Mouse (Mus musculus): ENCODE measurements around the gene Myrfl. TPM values are rescaled to one million over a fixed set of nuclear protein-coding genes. Genes with fewer than 3 reads are reported as not detected.

Myrfl gene
- polyA plus RNA-seq (2017; shearing (Covaris generic)), result under 1 TPM; 0.06 to 0.52 TPM

DNA sequence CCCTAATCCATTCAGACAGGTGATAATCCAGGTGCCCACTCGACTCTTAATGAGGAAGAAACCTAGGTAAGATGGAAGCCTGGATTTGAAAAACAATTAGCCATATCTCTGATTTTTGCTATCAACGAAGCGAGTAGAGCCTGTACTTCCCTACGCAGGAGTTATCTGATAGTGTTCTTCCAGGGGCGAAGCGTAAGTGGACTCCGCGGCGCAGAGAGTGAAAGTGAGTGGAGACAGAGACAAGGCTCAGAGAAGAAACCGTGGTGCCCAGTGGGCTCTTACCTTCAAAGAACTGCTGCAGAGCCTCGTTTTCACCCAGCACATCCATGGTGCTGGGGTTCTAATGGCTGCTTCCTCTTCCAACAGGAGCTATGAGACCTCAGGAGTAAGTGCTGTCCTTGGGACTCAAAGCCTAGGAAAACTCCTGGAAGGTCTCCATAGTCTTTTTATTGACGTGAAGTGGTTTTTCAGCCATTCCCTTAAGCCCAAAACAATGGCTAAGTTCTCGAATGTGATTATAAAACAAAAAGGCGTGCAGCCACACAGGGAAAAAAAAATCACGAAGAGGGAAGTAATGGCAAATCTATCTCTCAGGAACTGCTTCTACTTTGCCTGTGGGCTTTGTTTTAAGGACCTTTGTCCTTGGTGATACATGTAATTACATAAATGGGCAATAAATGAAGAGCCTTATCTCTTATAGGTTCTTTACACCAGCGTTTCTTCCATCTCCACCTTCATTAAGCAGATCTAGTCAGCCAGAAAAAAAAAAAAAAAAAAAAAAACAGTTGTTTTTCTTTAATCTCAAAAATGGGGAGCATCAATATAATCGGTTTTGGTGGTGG, at the start of gene Myrfl:
Myrfl (minus strand) TSS at position 584 of the 842 bp plus-strand sequence.

Other genes with a start within 250 kb of the Myrfl start
- gene Rab3ip, start 53.9 kb upstream of the Myrfl start, polyA plus RNA-seq (2017; shearing (Covaris generic)), result 10 to 100 TPM; 36.5 to 59.6 TPM
- gene Gm10271, start 75.7 kb upstream of the Myrfl start, polyA plus RNA-seq (2017; shearing (Covaris generic)), result not detected
- gene Best3, start 89.4 kb upstream of the Myrfl start, polyA plus RNA-seq (2017; shearing (Covaris generic)), result under 1 TPM; 0.13 to 0.21 TPM
- not detected for gene Lrrc10, start 148.4 kb upstream of the Myrfl start, polyA plus RNA-seq (2017; shearing (Covaris generic))
- gene Cct2, start 166.9 kb upstream of the Myrfl start, polyA plus RNA-seq (2017; shearing (Covaris generic)), result 100 to 1,000 TPM; 211 to 250 TPM

Data from activated CD4-positive, CD25-positive, alpha-beta regulatory T cell (primary cell).